Mouse (Mus musculus): ENCODE data around the gene Dhx40. TPM values are rescaled to one million over a fixed set of nuclear protein-coding genes. Genes with fewer than 3 reads are reported as not detected.
A peak's percentile ranks its signal among the peaks of the same experiment; 100 is the strongest.
"Not testable (repeated sequence)": the region's sequence is repeated elsewhere in the genome, so short reads cannot be mapped to it uniquely, and the experiment has no call there.

The Dhx40 gene
- polyA plus RNA-seq, 1 experiment from 2014 or later, result 38.4 TPM

DNA sequence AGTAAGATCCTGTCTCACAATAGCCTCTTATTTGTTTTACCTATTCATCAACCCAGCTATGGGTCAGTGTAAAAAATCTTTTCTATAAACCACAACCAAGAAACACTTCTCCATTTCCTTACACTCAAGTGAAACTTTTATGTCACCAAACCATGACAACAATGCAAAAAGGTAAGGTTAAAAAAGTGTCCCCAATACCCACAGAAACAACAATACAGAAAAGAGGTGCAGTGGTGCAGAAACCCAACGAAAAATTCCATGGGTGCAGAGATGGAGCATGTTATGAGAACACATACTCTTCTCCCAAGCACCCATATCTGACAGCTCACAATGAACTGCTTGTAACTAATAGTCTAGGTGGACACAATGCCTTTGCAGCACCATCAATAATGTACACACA is 13.4 kb downstream of the Dhx40 start:
- H3K27me3 ChIP-seq (ENCODE audit: insufficient read depth, low read length), result no peaks in the 10 kb centered on the region
- H3K4me3 ChIP-seq (ENCODE audit: low read length), result no peak overlapping the region
- H3K27ac ChIP-seq (ENCODE audit: low read length), result no peak overlapping the region
- ATAC-seq (ENCODE audit: low FRiP score, low TSS enrichment), result no peak
- H3K36me3 ChIP-seq (ENCODE audit: insufficient read depth, low read length), result peaks cover 38% of the 10 kb centered on the region
- H3K9me3 ChIP-seq (ENCODE audit: low read length), result no peaks in the 10 kb centered on the region
- no peaks in the 10 kb centered on the region for H3K4me1 ChIP-seq (ENCODE audit: insufficient read depth, low read length)
- no peak overlapping the region for H3K9ac ChIP-seq (replicated peaks; ENCODE audit: low read length)
- H3K4me2 ChIP-seq (replicated peaks; ENCODE audit: low read depth, low read length), result no peak overlapping the region
- WGBS, result 89% methylated on average over 1 of the region's 1 CpGs

GRCm38 (mm10) chr11:86787436-86787835 is 20.1 kb downstream of the Dhx40 start:
- H3K27me3 ChIP-seq (ENCODE audit: insufficient read depth, low read length); H3K4me3 ChIP-seq (ENCODE audit: low read length); ATAC-seq (ENCODE audit: low FRiP score, low TSS enrichment); H3K9ac ChIP-seq (replicated peaks; ENCODE audit: low read length); H3K27ac ChIP-seq (ENCODE audit: low read length); H3K4me1 ChIP-seq (ENCODE audit: insufficient read depth, low read length); H3K4me2 ChIP-seq (replicated peaks; ENCODE audit: low read depth, low read length); H3K9me3 ChIP-seq (ENCODE audit: low read length): not testable (repeated sequence)
- peaks cover 43% of the 10 kb centered on the region for H3K36me3 ChIP-seq (ENCODE audit: insufficient read depth, low read length)
- 96% methylated on average over 5 of the region's 5 CpGs for WGBS

DNA sequence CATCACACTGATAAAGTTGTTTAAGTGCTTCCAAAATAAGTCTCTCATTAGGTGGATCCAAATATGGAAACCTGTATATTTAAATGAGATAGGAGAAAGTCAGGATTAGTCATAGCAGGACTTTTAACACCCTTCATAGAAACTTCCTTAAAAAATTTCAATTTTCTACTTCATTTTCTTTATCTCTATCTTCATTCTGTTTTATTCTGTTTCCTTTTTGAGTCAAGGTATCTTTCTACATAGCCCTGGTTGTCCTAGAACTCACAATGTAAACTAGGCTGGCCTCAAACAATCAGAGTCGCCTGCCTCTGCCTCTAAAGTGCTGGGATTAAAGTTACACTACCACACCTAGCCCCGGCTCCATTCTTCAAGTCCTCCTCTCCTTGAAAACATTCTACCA is 21.8 kb downstream of the Dhx40 start:
- H3K36me3 ChIP-seq (ENCODE audit: insufficient read depth, low read length), result peaks cover 47% of the 10 kb centered on the region
- ATAC-seq (ENCODE audit: low FRiP score, low TSS enrichment), result no peak
- WGBS, result 93% methylated on average over 2 of the region's 2 CpGs

DNA sequence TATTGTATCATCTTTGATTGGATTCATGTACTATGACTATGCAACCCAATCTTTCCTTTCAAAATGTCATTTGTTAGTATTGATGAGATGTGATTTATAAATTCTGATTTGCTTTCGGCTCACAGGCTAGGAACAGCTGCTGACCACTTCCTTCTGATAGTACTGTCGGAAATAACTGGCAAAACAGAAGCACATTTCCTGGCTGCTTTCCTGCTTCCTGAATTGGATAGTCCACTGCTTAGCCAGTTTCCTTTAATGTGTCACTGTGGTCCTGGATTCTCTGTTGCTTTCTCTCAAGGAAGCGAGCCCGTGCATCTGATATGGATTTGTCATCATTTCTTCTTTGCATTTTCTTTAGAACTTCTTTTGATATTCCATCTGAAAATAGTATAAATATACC is 37.7 kb downstream of the Dhx40 start:
- no peak overlapping the region for H3K4me3 ChIP-seq (ENCODE audit: low read length)
- H3K36me3 ChIP-seq (ENCODE audit: insufficient read depth, low read length), result peaks cover 26% of the 10 kb centered on the region; the same call in 1 of the 2 replicates
- no peaks in the 10 kb centered on the region for H3K4me1 ChIP-seq (ENCODE audit: insufficient read depth, low read length)
- no peaks in the 10 kb centered on the region for H3K9me3 ChIP-seq (ENCODE audit: low read length)
- H3K4me2 ChIP-seq (replicated peaks; ENCODE audit: low read depth, low read length), result no peak overlapping the region
- ATAC-seq (ENCODE audit: low FRiP score, low TSS enrichment), result no peak
- H3K27me3 ChIP-seq (ENCODE audit: insufficient read depth, low read length), result no peaks in the 10 kb centered on the region
- H3K27ac ChIP-seq (ENCODE audit: low read length), result no peak overlapping the region
- H3K9ac ChIP-seq (replicated peaks; ENCODE audit: low read length), result no peak overlapping the region
- WGBS, result 79% methylated on average over 4 of the region's 4 CpGs

More for the DNA sequence above, 21.8 kb downstream of the Dhx40 start:
- H3K27ac ChIP-seq (ENCODE audit: low read length), result no peak overlapping the region
- no peaks in the 10 kb centered on the region for H3K27me3 ChIP-seq (ENCODE audit: insufficient read depth, low read length)
- H3K4me2 ChIP-seq (replicated peaks; ENCODE audit: low read depth, low read length), result no peak overlapping the region
- H3K4me1 ChIP-seq (ENCODE audit: insufficient read depth, low read length), result no peaks in the 10 kb centered on the region
- no peak overlapping the region for H3K9ac ChIP-seq (replicated peaks; ENCODE audit: low read length)
- no peaks in the 10 kb centered on the region for H3K9me3 ChIP-seq (ENCODE audit: low read length)
- H3K4me3 ChIP-seq (ENCODE audit: low read length), result no peak overlapping the region

- Histone ChIP-seq H3K27me3 (ENCODE audit: insufficient read depth, low read length) (no peaks in the 10 kb centered on the region), H3K4me3 (ENCODE audit: low read length) (no peak overlapping the region), H3K4me2 (replicated peaks; ENCODE audit: low read depth, low read length) (no peak overlapping the region), H3K27ac (ENCODE audit: low read length) (no peak overlapping the region), H3K4me1 (ENCODE audit: insufficient read depth, low read length) (no peaks in the 10 kb centered on the region), H3K36me3 (ENCODE audit: insufficient read depth, low read length) (0 out of 2 replicates have a peak, but pooled peaks cover 4% of the 10 kb centered on the region), H3K9ac (replicated peaks; ENCODE audit: low read length) (no peak overlapping the region), H3K9me3 (ENCODE audit: low read length) (no peaks in the 10 kb centered on the region)
- no peak for ATAC-seq (ENCODE audit: low FRiP score, low TSS enrichment)
- WGBS, result 91% methylated on average over 2 of the region's 2 CpGs
Observed at GRCm38 (mm10) chr11:86764501-86764900, 43.0 kb downstream of the Dhx40 start.

DNA sequence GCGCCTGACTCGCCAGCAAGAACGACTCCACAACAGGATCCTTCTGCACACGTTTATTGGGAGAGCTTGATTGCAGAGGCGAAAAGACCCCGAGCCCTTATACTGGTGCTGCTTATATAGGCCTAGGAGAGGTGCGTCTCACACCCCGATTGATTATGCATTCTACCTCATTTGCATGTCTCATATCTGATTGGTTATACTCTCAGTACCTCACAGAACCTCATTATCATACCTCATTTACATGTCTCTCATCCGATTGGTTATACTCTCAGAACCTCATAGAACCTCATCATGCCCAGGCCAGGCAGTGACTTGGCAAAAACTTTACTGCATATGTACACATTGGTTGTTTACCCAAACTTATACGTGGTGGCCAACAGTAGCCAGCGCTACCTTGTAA is 44.4 kb downstream of the Dhx40 start:
- H3K27me3 ChIP-seq (ENCODE audit: insufficient read depth, low read length); H3K4me3 ChIP-seq (ENCODE audit: low read length); H3K27ac ChIP-seq (ENCODE audit: low read length); ATAC-seq (ENCODE audit: low FRiP score, low TSS enrichment); H3K9me3 ChIP-seq (ENCODE audit: low read length); H3K36me3 ChIP-seq (ENCODE audit: insufficient read depth, low read length); H3K4me2 ChIP-seq (replicated peaks; ENCODE audit: low read depth, low read length); H3K4me1 ChIP-seq (ENCODE audit: insufficient read depth, low read length); H3K9ac ChIP-seq (replicated peaks; ENCODE audit: low read length): not testable (repeated sequence)
- 93% methylated on average over 11 of the region's 11 CpGs for WGBS

- no peak for ATAC-seq (ENCODE audit: low FRiP score, low TSS enrichment)
- no peak overlapping the region for H3K4me3 ChIP-seq (ENCODE audit: low read length)
Observed at GRCm38 (mm10) chr11:86760357-86760756, 47.2 kb downstream of the Dhx40 start.

GRCm38 (mm10) chr11:86759886-86760285 is 47.7 kb downstream of the Dhx40 start:
- Histone ChIP-seq H3K4me1 (ENCODE audit: insufficient read depth, low read length) (peaks cover 13% of the 10 kb centered on the region), H3K36me3 (ENCODE audit: insufficient read depth, low read length) (no peaks in the 10 kb centered on the region), H3K9me3 (ENCODE audit: low read length) (no peaks in the 10 kb centered on the region), H3K4me2 (replicated peaks; ENCODE audit: low read depth, low read length) (no peak overlapping the region), H3K4me3 (ENCODE audit: low read length) (no peak overlapping the region), H3K9ac (replicated peaks; ENCODE audit: low read length) (no peak overlapping the region), H3K27ac (ENCODE audit: low read length) (no peak overlapping the region), H3K27me3 (ENCODE audit: insufficient read depth, low read length) (no peaks in the 10 kb centered on the region)
- no peak for ATAC-seq (ENCODE audit: low FRiP score, low TSS enrichment)
- WGBS, result 97% methylated on average over 2 of the region's 2 CpGs

More at GRCm38 (mm10) chr11:86760357-86760756, 47.2 kb downstream of the Dhx40 start:
- no peaks in the 10 kb centered on the region for H3K9me3 ChIP-seq (ENCODE audit: low read length)
- no peaks in the 10 kb centered on the region for H3K36me3 ChIP-seq (ENCODE audit: insufficient read depth, low read length)
- no peak overlapping the region for H3K27ac ChIP-seq (ENCODE audit: low read length)
- no peaks in the 10 kb centered on the region for H3K27me3 ChIP-seq (ENCODE audit: insufficient read depth, low read length)
- H3K4me1 ChIP-seq (ENCODE audit: insufficient read depth, low read length), result peaks cover 9% of the 10 kb centered on the region
- no peak overlapping the region for H3K4me2 ChIP-seq (replicated peaks; ENCODE audit: low read depth, low read length)
- H3K9ac ChIP-seq (replicated peaks; ENCODE audit: low read length), result no peak overlapping the region

DNA sequence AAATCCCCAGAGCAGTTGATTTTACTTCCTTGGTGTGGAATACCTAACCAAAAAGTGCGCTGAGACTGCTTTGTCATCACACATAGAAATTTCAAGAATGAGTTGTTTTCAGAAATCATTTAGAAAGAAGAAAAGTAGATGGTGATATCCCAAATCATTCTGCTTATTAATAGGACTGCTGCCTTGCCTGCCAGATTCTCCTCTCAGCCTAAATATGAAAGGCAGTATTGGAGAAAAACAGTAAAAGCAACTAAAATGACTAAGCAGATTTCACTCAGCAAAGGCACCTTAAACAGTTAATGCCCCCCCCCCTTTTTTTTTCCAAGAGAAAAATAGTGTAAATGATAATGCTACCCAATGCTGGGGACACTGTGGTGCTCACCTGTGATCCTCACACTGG is 48.3 kb downstream of the Dhx40 start:
- Histone ChIP-seq H3K9ac (replicated peaks; ENCODE audit: low read length) (no peak overlapping the region), H3K36me3 (ENCODE audit: insufficient read depth, low read length) (no peaks in the 10 kb centered on the region), H3K4me3 (ENCODE audit: low read length) (no peak overlapping the region), H3K4me1 (ENCODE audit: insufficient read depth, low read length) (peaks cover 18% of the 10 kb centered on the region), H3K4me2 (replicated peaks; ENCODE audit: low read depth, low read length) (no peak overlapping the region), H3K27ac (ENCODE audit: low read length) (no peak overlapping the region), H3K9me3 (ENCODE audit: low read length) (no peaks in the 10 kb centered on the region), H3K27me3 (ENCODE audit: insufficient read depth, low read length) (no peaks in the 10 kb centered on the region)
- no peak for ATAC-seq (ENCODE audit: low FRiP score, low TSS enrichment)
- WGBS, result 89% methylated on average over 1 of the region's 1 CpGs

- H3K4me1 ChIP-seq (ENCODE audit: insufficient read depth, low read length), result peaks cover 24% of the 10 kb centered on the region
- no peaks in the 10 kb centered on the region for H3K36me3 ChIP-seq (ENCODE audit: insufficient read depth, low read length)
- peak overlapping the region; percentile 98 for H3K27ac ChIP-seq (ENCODE audit: low read length)
- H3K9ac ChIP-seq (replicated peaks; ENCODE audit: low read length), result peak overlapping the region; percentile 98
- H3K27me3 ChIP-seq (ENCODE audit: insufficient read depth, low read length), result no peaks in the 10 kb centered on the region
- H3K9me3 ChIP-seq (ENCODE audit: low read length), result no peaks in the 10 kb centered on the region
- 31% methylated on average over 6 of the region's 6 CpGs for WGBS
- peak overlapping the region; percentile 100 for H3K4me3 ChIP-seq (ENCODE audit: low read length)
- no peak for ATAC-seq (ENCODE audit: low FRiP score, low TSS enrichment)
- H3K4me2 ChIP-seq (replicated peaks; ENCODE audit: low read depth, low read length), result peak overlapping the region; percentile 79
Observed at GRCm38 (mm10) chr11:86758559-86758958, 49.0 kb downstream of the Dhx40 start.
